Mouse (Mus musculus) embryonic fibroblast, embryonic 13.5 days (primary cell): ENCODE measurements at regions not wholly inside any gene's neighbourhood (a gene's known extent, or its start where the extent isn't known, plus 50 kb on each side); places are given as distances from the start of the nearest gene placed in this dataset.

Experiments used
- H3K27ac ChIP-seq: 2 replicates; pipeline ENCODE4 v1.5.1; 2012; ENCODE audit warnings: low read length, control low read depth, inconsistent platforms; ENCODE audit not compliant: insufficient read depth
- H3K4me1 ChIP-seq: 2 replicates; pipeline ENCODE4 v1.6.1; 2011; ENCODE audit warnings: low read length; ENCODE audit not compliant: control insufficient read depth, insufficient read depth
- H3K4me3 ChIP-seq: 2 replicates; pipeline ENCODE4 v1.5.1; 2011; ENCODE audit warnings: mild to moderate bottlenecking, control low read depth, low read length; ENCODE audit not compliant: insufficient read depth
- CTCF ChIP-seq: IDR thresholded peaks from 2 replicates; pipeline ENCODE4 v1.5.1; 2011; ENCODE audit warnings: mild to moderate bottlenecking, control low read depth, low read length, moderate library complexity, borderline replicate concordance; ENCODE audit not compliant: insufficient read depth
- POLR2A ChIP-seq: IDR thresholded peaks from 2 replicates; pipeline ENCODE4 v1.6.1; 2011; ENCODE audit warnings: low read depth, mild to moderate bottlenecking, control low read depth, low read length, moderate library complexity

DNA sequence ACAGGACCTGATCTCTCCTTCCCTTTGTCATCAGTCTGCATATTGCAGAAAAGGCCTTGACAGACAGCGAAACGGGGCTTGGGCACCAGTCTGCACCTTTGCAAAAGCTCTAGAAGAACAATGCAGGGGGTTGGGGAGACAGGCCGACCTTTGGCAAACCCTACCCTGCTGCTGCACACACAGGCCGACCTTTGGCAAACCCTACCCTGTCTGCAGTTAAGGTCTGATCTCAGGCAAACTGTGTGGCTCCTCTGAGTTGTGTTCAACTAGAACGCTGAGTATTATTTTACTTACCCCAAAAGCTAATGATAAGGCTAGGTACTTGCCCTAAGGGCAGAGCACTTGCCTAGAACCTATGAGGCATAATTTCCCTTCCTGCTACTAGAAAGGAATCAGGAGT, 423.4 kb upstream of the Zfp703 start:
- no peak for TF ChIP-seq CTCF
- no peak for TF ChIP-seq POLR2A
- Histone ChIP-seq H3K4me3 (no peak overlapping the region), H3K4me1 (no peaks in the 10 kb centered on the region), H3K27ac (no peak overlapping the region)

DNA sequence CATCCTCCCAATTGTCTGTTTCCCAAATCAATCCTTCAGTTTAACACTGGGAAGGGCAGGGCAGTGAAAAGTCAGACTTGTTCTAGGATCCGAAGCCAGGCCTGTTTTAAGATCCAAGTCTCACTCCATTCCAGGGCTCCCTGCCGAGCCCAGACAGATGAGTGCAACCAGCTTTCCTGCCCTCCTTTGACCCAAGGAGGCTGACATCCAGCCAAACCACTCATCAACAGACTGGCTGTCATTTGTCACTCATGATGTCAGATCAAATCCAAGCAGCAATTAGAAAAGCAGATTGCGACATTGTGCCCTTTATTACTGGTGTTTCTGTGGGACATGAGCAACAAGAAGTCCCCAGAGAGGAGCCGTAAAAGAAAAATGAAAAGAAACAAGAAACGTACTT, 417.9 kb upstream of the Zfp703 start:
- no peak overlapping the region for H3K4me3 ChIP-seq
- no peak for TF ChIP-seq POLR2A
- TF ChIP-seq CTCF = no peak
- H3K4me1 ChIP-seq = no peaks in the 10 kb centered on the region
- H3K27ac ChIP-seq = no peak overlapping the region

DNA sequence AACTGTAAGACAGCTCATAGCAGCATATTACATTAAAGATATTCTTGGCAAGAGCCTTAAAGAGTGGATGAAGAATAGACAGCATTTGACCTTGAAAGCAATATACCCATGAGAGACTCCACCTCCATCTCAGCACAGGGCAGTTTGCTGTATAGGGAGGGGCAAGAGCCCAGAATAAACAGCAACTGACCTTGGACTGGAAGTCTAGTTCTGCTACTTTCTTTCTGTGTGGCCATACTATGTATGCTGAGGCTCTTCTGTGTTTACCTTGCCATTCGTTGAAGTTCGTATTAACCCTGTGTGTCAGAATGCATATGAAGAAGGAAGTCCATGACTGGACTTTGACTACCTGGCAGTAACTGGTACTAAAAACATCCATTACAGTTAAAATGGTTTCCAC, 414.0 kb upstream of the Zfp703 start:
- Histone ChIP-seq H3K27ac (no peak overlapping the region), H3K4me1 (no peaks in the 10 kb centered on the region), H3K4me3 (no peak overlapping the region)
- no peak for TF ChIP-seq POLR2A
- no peak for TF ChIP-seq CTCF

DNA sequence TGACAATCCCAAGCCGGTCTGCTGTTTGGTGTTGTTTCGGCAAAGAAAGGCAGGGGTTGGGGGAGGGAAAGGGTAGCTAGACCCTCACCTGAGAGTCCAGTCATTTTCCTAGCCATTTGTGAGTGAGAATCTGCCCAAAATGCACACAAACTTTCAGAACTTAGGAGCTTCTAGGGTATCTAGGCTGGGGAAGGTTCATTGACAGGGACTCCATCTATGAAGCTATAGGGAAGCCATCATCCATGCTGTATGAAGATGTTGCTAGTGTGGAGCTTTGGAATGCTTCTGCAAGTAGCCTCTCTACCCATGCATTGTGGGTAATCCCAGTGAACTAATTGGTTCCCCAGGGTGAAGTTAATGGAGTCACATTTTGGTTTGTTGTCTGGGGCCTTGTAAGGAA, 412.9 kb upstream of the Zfp703 start:
- no peak overlapping the region for H3K27ac ChIP-seq
- H3K4me1 ChIP-seq = no peaks in the 10 kb centered on the region
- no peak overlapping the region for H3K4me3 ChIP-seq
- TF ChIP-seq CTCF (no peak), POLR2A (no peak)

DNA sequence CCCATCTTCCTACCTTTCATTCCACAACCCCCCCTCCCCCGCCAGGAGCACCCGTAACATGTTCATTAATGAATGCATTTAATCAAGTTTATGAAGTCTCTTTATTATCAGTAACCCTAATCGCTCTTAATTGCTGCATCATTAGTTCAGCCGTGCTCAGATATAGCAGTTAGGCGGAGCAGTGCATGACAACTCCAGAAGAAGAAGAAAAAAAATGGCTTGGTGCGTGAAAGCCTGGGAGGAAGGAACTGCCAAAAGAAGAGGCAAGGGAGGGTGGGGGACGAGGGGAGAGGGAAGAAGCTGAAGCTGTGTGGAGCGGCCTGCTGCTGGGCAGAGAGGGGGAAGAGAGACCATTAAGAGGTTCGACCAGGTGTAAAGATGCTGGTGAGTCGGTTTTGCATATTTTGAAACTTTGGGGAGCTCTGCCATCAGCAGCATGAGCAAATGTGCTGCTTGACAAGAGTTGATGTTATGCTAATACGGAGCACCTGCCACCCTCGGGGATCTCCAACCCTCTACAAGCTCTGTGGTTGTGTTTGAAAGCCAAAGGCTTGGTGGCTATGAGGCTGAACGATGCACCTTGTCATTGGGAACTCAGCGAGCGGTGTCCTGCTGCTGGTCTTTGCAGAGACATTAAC, 408.6 kb upstream of the Zfp703 start:
- TF ChIP-seq CTCF (no peak), POLR2A (no peak)
- no peak overlapping the region for H3K27ac ChIP-seq
- no peak overlapping the region for H3K4me3 ChIP-seq
- H3K4me1 ChIP-seq = no peaks in the 10 kb centered on the region

DNA sequence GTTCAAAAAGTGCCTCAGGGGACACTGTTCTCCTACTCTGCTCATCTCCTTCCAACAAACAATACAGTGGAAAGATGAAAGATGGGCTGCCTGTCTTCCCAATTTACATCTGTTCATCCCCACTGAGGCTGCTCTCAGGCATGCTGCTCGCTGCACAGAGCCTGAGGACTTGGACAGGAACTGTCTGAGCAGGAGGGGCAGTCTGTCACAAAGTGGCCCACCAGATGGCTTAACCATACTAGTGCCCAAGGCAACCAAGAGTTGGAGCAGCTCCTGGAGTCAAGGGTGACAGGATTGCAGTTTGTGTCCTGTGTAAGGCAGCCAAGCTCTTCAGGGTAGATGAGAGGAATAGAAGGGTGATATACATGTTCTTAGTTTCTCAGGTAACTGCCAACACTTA, 388.3 kb upstream of the Zfp703 start:
- TF ChIP-seq POLR2A = no peak
- TF ChIP-seq CTCF = no peak
- Histone ChIP-seq H3K27ac (no peak overlapping the region), H3K4me1 (no peaks in the 10 kb centered on the region), H3K4me3 (no peak overlapping the region)

DNA sequence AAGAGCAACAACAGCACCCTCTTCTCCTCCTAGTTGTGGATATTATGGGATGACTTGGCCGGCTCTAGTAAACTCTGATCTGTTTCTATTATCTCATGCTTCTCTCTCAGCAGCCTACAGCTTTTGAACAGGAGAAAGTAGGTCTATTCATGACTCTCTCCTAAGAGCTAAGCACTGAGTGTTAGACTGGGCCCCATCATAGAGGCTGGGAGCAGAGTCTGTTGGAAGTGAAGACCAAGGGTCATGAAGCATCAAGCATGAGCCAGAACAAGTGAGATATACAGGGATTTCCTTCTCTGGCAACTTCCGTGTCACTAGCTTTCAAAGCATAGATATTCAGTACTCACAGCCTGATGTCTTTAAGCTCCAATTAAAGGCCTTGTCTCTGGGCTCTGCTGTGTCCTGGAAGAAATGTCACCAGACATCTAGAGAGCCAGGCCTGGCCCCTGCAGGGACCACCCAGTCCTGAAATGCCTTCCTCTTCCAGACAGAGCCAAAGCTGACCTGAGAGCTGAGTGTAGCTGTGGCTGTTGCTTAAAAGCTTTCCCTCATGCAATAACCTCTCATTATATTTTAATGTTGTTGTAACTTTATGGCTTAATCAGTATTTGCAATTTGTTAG, 386.4 kb upstream of the Zfp703 start:
- H3K4me1 ChIP-seq = no peaks in the 10 kb centered on the region
- no peak overlapping the region for H3K27ac ChIP-seq
- no peak for TF ChIP-seq POLR2A
- no peak for TF ChIP-seq CTCF
- H3K4me3 ChIP-seq = no peak overlapping the region

DNA sequence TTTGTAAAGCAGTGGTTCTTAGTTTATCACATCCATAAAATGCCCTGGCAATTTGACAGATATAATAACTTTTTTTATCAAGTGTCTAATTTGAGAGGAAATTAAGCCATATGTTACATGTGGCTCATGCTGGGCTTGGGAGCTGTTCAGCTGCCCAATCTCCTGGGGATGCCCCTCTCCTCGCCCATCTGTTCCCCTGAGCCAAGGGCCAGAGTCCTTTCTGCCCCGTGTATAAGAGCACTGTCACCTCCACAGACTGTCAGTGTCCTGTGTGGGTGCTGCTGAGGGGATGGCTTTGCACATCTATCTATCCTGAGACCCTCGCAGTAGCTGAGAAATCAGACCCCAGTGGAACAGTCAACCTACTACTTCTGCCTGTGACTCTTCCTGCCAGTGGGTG, 385.9 kb upstream of the Zfp703 start:
- H3K4me3 ChIP-seq = no peak overlapping the region
- TF ChIP-seq CTCF (no peak), POLR2A (no peak)
- no peaks in the 10 kb centered on the region for H3K4me1 ChIP-seq
- H3K27ac ChIP-seq = no peak overlapping the region

DNA sequence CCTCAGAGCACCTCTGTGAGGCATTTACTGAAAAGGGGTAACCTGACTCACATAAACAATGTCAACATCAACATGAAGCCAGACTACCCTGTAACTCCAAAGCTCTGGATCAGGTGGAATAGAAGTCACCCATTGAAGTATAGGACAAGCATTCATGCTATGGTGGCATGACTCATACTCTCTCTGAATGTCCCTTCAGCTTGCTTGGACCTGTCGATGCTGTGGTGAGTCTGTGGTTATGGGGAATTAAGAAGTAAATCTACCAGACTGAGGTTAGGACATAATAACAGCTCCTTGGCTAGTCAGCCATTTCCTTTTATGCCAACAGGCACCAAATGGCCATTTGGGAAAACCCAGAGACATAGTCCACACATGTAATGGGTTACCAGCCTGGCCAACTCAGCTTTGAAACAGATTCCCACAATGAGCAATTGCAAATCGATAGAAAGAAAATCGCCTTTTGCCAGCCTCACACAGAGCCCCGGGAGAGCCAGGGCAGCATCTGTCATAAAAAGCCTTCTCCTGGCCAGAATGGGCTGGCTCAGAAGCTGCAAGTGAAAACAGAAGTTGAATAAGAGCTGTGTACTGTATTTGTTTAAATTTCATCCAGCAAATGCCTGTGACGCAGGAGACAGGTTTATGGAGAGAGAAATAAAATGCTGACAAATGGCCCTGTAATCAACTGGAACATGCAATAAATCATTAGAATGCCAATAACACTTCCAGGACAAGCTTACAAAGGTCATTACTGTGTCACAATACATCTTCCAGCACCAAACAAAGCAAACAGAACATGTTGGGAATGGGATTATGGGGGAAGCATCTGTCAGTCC, 383.4 kb upstream of the Zfp703 start:
- no peak for TF ChIP-seq CTCF
- TF ChIP-seq POLR2A = no peak
- H3K4me1 ChIP-seq = no peaks in the 10 kb centered on the region
- no peak overlapping the region for H3K27ac ChIP-seq
- H3K4me3 ChIP-seq = no peak overlapping the region

DNA sequence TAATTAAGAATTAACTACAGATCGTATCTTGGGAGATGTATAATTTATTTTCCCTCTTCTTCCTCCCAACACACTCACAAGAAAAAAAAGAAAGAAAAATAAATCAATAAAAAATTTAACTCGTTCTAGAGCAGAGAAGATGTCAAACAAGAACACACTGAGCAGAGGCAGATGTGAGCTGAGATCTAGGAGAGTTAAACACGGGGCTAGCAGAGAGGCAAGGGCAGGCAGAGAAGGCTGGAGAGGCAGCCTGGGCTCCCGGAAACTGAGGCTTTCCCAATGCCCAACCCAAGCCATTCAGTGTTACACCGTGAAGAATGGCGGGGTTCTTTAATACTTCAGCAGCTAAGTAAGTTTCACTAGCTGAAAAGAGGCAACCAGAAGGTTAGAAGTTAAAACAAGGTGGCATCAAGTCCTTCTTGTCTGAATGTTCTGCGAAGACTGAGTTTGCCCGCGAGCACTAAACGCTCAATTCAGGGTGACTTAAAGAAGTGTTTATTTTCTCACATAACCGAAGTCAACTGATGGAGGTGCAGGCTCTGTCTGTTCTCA, 382.7 kb upstream of the Zfp703 start:
- no peak for TF ChIP-seq POLR2A
- TF ChIP-seq CTCF = no peak
- Histone ChIP-seq H3K4me3 (no peak overlapping the region), H3K27ac (no peak overlapping the region), H3K4me1 (no peaks in the 10 kb centered on the region)
